ENCODE assay signal across 8 mouse cellular contexts in the genomic region with DNA sequence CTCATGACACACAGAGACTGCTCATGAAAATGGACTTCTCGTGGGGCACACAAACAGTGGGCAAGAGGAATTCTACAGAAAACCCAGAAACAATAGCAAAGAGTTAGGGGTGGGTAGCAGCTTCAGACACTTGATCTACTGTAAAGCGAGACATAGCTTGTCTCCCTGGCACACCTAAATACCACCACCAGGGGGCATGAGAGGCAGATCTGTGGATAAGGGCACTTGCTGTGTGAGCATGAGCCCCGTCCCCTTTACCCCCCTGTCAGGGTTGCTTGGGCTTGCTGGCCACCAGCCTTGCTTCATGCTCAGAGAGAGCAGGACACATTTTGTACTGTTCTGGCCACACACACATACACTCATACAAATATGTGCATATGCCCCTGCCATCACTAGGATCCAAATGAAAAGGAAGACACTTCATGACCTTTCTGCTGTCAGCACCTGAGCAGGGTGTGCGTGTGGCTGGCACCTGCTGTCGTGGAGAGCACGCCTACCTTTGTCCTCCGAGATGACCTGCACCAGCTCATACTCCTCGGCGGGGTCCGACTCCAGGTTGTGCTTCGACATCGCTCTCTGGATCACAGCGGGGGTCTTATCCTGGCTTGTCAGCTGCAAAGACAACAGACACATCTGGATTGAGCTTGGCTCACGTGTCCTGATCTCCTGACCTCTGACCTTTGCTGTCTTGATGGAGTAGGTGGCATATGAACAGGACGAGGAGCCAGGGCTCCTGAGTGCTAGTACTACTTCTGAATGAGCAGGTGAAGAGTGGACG.
A peak's percentile ranks its signal among the peaks of the same experiment; 100 is the strongest.
DNase-seq lines count a peak whose midpoint lies in the region; ATAC-seq lines count a peak whose summit lies in the region.

No protein-coding gene starts in this region.

- H3K4me3 ChIP-seq in midbrain, embryonic 10.5 days: no peak overlapping the region
- no peak overlapping the region for H3K4me3 ChIP-seq in midbrain, embryonic 15.5 days
- no peak overlapping the region for H3K4me3 ChIP-seq in hindbrain, embryonic 11.5 days (ENCODE audit: low read depth, low read length)

- no peaks in the 10 kb centered on the region for H3K27me3 ChIP-seq in midbrain, embryonic 10.5 days (ENCODE audit: low read depth, poor library complexity, severe bottlenecking)
- H3K27me3 ChIP-seq in midbrain, embryonic 15.5 days (replicated peaks): no peaks in the 10 kb centered on the region
- H3K27me3 ChIP-seq in hindbrain, embryonic 11.5 days (ENCODE audit: control insufficient read depth, insufficient read depth, low read length): no peaks in the 10 kb centered on the region

- no peak overlapping the region for H3K27ac ChIP-seq in midbrain, embryonic 10.5 days (replicated peaks)
- no peak overlapping the region for H3K27ac ChIP-seq in midbrain, embryonic 15.5 days
- no peak overlapping the region for H3K27ac ChIP-seq in hindbrain, embryonic 11.5 days (ENCODE audit: low read depth, low read length)

- WGBS in midbrain, embryonic 10.5 days: 78% methylated on average over 16 of the region's 16 CpGs
- WGBS in midbrain, embryonic 15.5 days: 76% methylated on average over 16 of the region's 16 CpGs
- WGBS in hindbrain, embryonic 11.5 days: 77% methylated on average over 16 of the region's 16 CpGs

- H3K36me3 ChIP-seq in midbrain, embryonic 10.5 days: peaks cover 54% of the 10 kb centered on the region
- H3K36me3 ChIP-seq in midbrain, embryonic 15.5 days (replicated peaks): no peaks in the 10 kb centered on the region
- H3K36me3 ChIP-seq in hindbrain, embryonic 11.5 days (ENCODE audit: control insufficient read depth, insufficient read depth, low read length): no peaks in the 10 kb centered on the region

- H3K9me3 ChIP-seq in midbrain, embryonic 10.5 days (replicated peaks): no peaks in the 10 kb centered on the region
- no peaks in the 10 kb centered on the region for H3K9me3 ChIP-seq in midbrain, embryonic 15.5 days
- H3K9me3 ChIP-seq in hindbrain, embryonic 11.5 days (ENCODE audit: control insufficient read depth, low read length): no peaks in the 10 kb centered on the region

- ATAC-seq in midbrain, embryonic 15.5 days (replicated peaks): no peak
- ATAC-seq in hindbrain, embryonic 11.5 days (ENCODE audit: low FRiP score): 0 out of 2 replicates have a peak, but pooled peaks have one; percentile 22
- peak; percentile 48; the same call in 1 of the 2 replicates for ATAC-seq in monocyte, adult 5-6 weeks (replicated peaks; ENCODE audit: insufficient number of reproducible peaks, low FRiP score, low TSS enrichment, poor library complexity, severe bottlenecking)

- no peak overlapping the region for H3K9ac ChIP-seq in midbrain, embryonic 15.5 days
- H3K9ac ChIP-seq in hindbrain, embryonic 11.5 days (ENCODE audit: low read depth, low read length): no peak overlapping the region

- DNase-seq in midbrain, embryonic 10.5 days (ENCODE audit: low spot score): peak; percentile 66
- peak; percentile 78 for DNase-seq in R1 (ENCODE audit: low read depth, low spot score)
- peak; percentile 74 for DNase-seq in embryo, embryonic 11 days
- DNase-seq in hindbrain, embryonic 11.5 days (ENCODE audit: low spot score): peak; percentile 78
- DNase-seq in left cerebral cortex, postnatal 25 days (ENCODE audit: low spot score in 2 of 2): peak; percentile 50 to 51
- DNase-seq in thymus, postnatal 36 days: peak; percentile 56 to 61

- 0 out of 2 replicates have a peak, but pooled peaks cover 3% of the 10 kb centered on the region for H3K4me1 ChIP-seq in midbrain, embryonic 10.5 days
- H3K4me1 ChIP-seq in midbrain, embryonic 15.5 days: peaks cover 3% of the 10 kb centered on the region; the same call in 1 of the 2 replicates
- no peaks in the 10 kb centered on the region for H3K4me1 ChIP-seq in hindbrain, embryonic 11.5 days (replicated peaks; ENCODE audit: control insufficient read depth, insufficient read depth, low read length)

- intact Hi-C loops in left cerebral cortex, postnatal 25 days (cut with DNase I): loop anchor here (5.0 kb wide), 2 partner anchors 119 to 699 kb away; no protein-coding TSS in a partner anchor

- H3K4me2 ChIP-seq in midbrain, embryonic 15.5 days: no peak overlapping the region
- H3K4me2 ChIP-seq in hindbrain, embryonic 11.5 days (replicated peaks; ENCODE audit: low read depth, low read length): no peak overlapping the region
